Mouse (Mus musculus) c-Kit-negative CD71-positive TER-119-positive erythroid progenitor cells, embryonic 14.5 days (primary cell): ENCODE measurements around the gene Hmcn1.

ENCODE experiments used
- DNase-seq: peaks from one replicate; pipeline ENCODE4 v3.0.0-alpha.2; 2013; ENCODE audit warnings: low read depth, low spot score

Hmcn1 gene

GRCm38 (mm10) chr1:150680345-150680744 lies 312.9 kb downstream of the Hmcn1 start:
- DNase-seq = no peak

DNA sequence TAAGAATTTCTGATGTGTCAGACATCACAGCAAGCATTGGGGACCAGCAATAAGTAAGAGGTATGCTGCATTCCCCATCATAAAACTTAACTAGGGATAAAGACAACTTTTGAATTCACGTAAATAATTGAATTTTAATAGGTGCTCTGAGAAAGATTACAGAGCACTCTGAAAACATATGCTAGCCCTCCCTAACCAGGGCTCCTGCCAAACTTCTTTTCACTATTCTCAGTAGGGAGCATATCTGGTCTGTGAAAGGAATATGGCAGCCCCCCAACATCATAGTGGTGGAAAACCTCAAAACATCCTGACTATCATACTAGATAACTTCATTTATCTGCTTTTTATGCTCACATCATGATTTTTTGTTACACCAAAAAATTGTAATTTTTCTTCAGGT lies 347.9 kb downstream of the Hmcn1 start:
- DNase-seq = no peak

DNA sequence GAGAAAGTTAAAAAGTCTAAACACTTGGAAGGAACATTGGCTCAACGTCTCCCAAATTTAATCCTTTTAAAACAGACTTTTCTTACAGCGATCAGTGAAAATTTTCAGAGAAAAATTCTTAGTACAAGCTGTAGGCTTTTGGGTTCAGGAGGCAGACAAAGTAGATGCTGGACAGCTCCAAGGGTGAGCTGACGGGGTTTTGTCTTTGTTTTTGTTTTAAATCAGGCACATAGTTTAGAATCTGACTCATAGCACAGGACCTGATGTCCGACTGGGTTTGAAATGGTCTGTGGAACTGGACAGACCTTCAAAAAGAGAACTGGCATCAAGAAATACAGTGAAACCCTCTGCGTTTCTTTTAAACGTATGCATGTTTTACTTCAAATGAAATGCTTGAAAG lies 353.7 kb downstream of the Hmcn1 start:
- DNase-seq = no peak

- DNase-seq = no peak
Observed at GRCm38 (mm10) chr1:150632506-150632905, 360.7 kb downstream of the Hmcn1 start.

DNA sequence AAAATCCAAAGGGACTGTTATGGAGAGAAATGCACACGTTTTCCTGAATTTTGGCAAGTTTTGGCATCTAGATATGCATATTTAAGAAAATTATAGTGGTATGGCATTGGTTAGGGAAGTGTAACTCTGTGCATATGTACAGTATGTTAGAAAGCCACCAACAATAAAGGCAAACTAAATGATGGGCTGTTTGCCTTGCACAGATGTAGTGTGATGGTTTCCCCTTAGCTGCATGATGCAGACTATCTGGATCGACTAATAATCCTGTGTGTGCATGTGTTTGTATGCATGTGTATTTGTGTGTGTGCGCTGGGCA lies 361.4 kb downstream of the Hmcn1 start:
- DNase-seq = no peak

- no peak for DNase-seq
Observed at GRCm38 (mm10) chr1:150631035-150631855, 362.0 kb downstream of the Hmcn1 start.

DNA sequence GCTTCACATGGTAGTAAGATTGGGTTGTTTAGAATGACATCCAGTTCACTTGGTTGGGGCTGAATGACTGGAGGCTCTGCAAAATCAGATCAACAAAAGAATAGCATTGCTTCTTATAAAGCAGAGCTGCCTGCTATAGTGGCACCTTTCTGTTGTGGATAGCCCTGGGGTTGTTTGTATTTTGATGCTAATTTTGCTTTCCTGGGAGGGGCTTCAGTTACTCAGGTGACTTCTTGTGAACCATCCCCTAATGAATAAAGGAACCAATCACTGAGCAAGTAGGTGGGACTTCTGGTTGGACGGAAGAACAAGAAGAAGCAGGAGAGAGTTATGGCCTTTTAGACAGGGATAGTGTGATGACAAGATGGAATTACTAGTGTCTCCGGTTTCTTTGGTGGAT lies 370.0 kb downstream of the Hmcn1 start:
- no peak for DNase-seq

DNA sequence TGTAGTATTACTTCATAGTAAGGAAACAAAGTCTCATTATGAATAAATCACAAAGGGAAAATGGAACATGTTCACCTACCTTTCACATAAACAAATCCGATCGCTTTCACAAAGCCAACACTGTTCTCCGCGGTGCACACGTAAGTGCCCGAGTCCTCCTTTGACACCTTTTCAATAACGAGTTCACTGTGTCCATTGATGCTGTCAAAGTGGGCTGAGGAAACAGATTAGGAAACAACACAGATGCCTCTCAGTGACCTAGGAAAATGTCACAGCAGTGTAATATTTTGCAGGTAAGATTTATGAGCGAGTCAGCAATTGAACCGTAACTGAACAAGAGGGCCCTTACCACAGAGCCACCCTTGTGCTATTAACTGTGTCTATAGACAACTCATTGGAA lies 382.7 kb downstream of the Hmcn1 start:
- no peak for DNase-seq

DNA sequence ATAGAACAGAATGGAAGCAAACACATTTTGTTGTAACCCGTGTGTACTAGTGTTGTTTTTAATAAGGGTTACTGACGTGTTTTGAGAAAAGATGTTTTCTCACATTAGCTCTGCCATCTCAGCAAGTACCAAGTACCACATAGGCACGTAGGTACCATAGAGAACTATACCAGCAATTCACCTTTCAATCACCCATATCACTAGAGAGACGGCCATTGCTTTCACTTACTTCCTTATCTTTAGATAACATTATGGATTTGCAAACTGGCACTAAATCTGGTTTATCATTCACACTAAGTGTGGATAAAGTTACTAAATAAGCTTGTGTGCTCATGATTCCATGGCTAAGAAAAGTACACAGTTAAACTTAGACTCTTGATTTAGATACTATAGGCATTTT lies 387.1 kb downstream of the Hmcn1 start:
- no peak for DNase-seq

DNA sequence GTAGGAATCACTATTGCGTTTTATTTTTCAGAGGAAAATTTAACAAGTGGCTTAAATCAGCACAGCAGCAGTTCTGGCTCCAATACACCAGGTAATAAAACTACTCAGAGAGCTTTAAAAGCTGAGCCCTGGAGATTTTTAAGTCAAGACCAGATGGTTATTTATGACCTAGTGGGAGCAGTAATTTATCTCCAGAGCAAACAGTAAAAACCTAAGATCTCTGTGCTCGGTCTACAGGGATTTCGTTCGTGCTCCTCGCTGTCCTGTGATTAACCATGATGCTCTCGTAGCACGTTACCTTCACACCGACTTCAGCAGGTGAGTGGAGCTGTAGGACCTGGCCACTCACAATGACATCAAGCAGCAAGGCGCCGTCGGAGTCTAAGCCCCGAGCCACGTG lies 399.6 kb downstream of the Hmcn1 start:
- DNase-seq = no peak

DNA sequence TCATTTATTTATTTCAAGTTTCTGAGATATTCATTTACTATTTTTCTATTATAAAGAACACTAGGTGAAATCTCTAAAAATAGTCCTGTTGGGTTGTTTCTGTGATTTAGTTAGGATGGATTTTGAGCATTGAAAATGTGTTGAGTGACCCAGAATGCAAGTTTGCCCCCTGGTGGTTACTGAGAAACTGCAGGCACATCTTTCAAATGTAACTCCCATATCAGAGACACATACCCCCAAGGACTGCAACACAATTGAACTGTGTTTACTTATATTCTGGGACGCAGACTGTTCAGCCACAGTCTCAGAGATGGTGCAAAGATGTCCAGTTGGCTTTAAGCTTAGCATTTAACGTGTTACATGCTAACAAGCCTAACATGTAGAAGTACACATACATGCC lies 402.0 kb downstream of the Hmcn1 start:
- no peak for DNase-seq

- DNase-seq = no peak
Observed at GRCm38 (mm10) chr1:150587410-150587809, 405.8 kb downstream of the Hmcn1 start.

GRCm38 (mm10) chr1:150584477-150584876 lies 408.8 kb downstream of the Hmcn1 start:
- DNase-seq = no peak

DNA sequence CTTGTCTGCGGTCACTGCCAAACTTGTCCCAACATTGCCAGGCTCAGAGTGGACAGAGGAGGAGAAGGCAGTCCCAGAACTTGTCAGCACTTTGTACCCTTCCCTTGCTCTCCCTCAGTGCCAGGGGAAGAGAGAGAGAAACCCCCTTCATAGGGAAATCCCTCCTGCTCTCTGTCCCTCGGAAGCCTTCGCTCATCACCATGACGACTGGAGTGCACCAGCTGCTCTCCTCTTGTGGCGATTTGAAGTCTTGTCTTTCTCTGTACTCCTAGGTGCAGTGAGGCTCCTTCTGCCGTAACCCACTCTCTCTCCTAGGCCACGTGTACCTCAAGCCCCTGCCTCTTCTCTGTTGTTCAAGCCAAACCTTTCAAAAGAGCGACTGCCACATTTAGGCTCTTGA lies 409.5 kb downstream of the Hmcn1 start:
- DNase-seq = no peak

- no peak for DNase-seq
Observed at GRCm38 (mm10) chr1:150580561-150580960, 412.7 kb downstream of the Hmcn1 start.

- no peak for DNase-seq
Observed at GRCm38 (mm10) chr1:150573407-150573806, 419.8 kb downstream of the Hmcn1 start.

DNA sequence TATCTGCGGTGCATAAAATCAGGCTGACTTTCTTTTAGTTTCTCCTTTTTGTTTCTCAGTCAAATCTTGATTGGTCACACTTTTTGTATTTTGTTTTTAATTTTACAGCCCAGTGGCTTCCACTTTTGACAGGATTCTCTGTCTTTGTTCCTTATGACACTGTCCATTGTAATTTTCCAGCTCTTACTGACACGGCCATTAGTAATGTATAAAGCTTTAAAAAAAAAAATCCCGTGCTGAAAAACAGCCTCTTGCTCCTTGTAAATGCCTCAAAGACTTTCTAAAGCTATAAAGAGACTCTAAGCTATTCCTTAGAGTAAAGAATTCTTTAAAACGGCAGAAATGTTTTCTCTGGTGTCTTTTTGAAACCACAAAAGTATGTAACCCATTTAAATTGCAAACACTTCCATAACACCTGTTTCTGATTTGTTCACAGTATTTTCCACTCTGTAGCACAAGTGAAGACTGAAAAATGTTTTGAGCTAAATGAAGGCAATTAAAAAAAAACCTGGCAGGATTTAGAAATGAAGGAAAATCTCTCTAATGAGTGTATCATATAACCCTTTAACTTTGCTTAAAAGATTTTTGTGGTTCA lies 422.6 kb downstream of the Hmcn1 start:
- DNase-seq = no peak

GRCm38 (mm10) chr1:150569820-150570543 lies 423.3 kb downstream of the Hmcn1 start:
- no peak for DNase-seq

DNA sequence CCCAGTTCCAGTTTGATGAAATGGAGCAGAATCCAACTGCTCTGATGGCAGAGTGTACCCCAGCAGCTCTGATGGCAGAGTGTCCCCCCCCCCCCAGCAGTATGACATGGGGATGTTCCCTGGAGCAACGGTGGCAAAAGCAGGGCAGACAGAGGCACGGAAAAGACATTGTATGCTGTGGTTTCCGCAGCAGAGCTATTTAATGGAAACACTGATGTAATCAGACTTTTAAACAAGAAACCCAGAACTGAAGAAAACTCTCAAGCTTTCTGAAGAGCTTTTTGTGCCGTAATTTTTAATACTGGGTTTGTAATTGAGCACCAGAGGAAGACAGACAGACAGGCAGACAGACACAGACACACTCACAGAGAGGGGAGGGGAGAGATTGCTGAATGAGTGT lies 426.9 kb downstream of the Hmcn1 start:
- no peak for DNase-seq

DNA sequence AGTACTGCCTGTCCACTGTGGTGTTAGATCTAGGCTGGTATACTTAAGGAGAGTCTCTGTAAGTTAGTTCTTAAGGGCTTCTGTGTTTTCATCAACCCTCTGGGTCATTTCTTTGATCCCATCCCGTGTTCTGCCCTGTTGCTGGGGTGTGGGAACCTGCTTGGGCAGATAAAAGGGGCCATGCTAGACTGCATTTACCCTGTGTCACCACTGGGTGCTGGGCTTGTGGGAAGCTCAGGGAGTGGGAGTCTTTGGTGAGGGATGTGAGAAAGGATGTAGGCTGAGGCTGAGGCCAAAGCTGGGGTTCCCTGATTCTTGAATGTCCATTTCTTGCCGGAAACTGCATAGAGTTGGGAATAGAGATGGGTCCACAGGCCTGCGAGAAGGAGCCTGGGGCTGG lies 436.6 kb downstream of the Hmcn1 start:
- no peak for DNase-seq

GRCm38 (mm10) chr1:150551390-150551789 lies 441.8 kb downstream of the Hmcn1 start:
- DNase-seq = no peak

GRCm38 (mm10) chr1:150546463-150546862 lies 446.8 kb downstream of the Hmcn1 start:
- DNase-seq = no peak

DNA sequence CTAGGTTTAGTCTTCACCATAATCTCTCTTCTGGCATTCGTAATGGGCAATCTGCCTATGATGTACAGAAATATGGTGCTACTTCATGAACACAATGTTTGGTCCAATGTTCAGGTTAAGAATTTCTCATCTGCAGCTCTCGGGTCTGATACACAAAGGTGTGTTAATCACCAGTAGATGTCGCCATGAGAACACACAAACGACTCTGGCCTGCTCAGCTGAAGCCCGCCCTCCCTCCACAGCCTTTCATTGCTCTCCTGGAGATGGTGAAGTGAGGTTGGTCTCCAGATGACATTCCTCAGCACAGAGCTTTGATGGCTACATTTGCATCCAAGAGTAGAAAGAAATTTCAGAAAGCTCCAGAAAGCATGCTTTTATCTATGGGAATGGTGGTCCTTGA lies 453.0 kb downstream of the Hmcn1 start:
- no peak for DNase-seq
